Mouse (Mus musculus) heart, postnatal 36 days (tissue): ENCODE data around the gene Rhebl1. TPM values are rescaled to one million over a fixed set of nuclear protein-coding genes. Genes with fewer than 3 reads are reported as not detected.
"Not testable (repeated sequence)": the region's sequence is repeated elsewhere in the genome, so short reads cannot be mapped to it uniquely, and the experiment has no call there.

Experiments
- DNase-seq, 2 experiments: peaks; one replicate each; pipeline ENCODE4 v3.0.0; 2021 to 2022
- intact Hi-C: fragments of 180-260 bp; cut with DNase I; formaldehyde crosslinking; loops from one replicate; pipeline ENCODE4 v1.15.1; 2025
- total RNA-seq, 2 experiments: library from RNA; stranded (reverse); gene quantifications; 2 replicates each; pipeline ENCODE4 v1.2.3; 2021

Gene Rhebl1
- 1 to 10 TPM; 3.0 to 4.3 TPM for total RNA-seq

- DNase-seq: peak; percentile 47 to 51
Measured at GRCm38 (mm10) chr15:98893940-98894745, at the start of gene Rhebl1. Rhebl1 (minus strand) TSS chr15:98894540.

GRCm38 (mm10) chr15:98943133-98943532, 48.8 kb upstream of the Rhebl1 start:
- no peak for DNase-seq
- intact Hi-C loops: no loop called here

More at GRCm38 (mm10) chr15:98893940-98894745, at the start of gene Rhebl1:
- intact Hi-C loops: no loop called here

- no peak for DNase-seq
- intact Hi-C loops: no loop called here
Measured at GRCm38 (mm10) chr15:98942081-98942480, 47.7 kb upstream of the Rhebl1 start.

- no peak for DNase-seq
- intact Hi-C loops: no loop called here
Measured at GRCm38 (mm10) chr15:98941539-98941938, 47.2 kb upstream of the Rhebl1 start.

- intact Hi-C loops: no loop called here
Measured at GRCm38 (mm10) chr15:98940816-98941215, 46.5 kb upstream of the Rhebl1 start.

GRCm38 (mm10) chr15:98934217-98934839, 40.0 kb upstream of the Rhebl1 start, which contains the start of gene Tuba1b:
Tuba1b (minus strand) TSS chr15:98934565.
- DNase-seq: peak; percentile 91 to 92
- intact Hi-C loops: loop anchor here (1.0 to 2.0 kb wide), 3 partner anchors 18 to 59 kb away; partner anchors contain the start of genes Gm49450 and Tuba1a

More at GRCm38 (mm10) chr15:98940816-98941215, 46.5 kb upstream of the Rhebl1 start:
- no peak for DNase-seq

- peak; percentile 91 to 93 for DNase-seq
- intact Hi-C loops: loop anchor here (1.0 to 2.0 kb wide), 3 partner anchors 17 to 59 kb away; partner anchors contain the start of genes Gm49450 and Tuba1a
Measured at GRCm38 (mm10) chr15:98933833-98934216, 39.5 kb upstream of the Rhebl1 start.

- intact Hi-C loops: not testable (repeated sequence)
- peak; percentile 10 to 35 for DNase-seq
Measured at GRCm38 (mm10) chr15:98933004-98933671, 38.8 kb upstream of the Rhebl1 start.

GRCm38 (mm10) chr15:98930998-98931397, 36.7 kb upstream of the Rhebl1 start:
- intact Hi-C loops: no loop called here
- DNase-seq: no peak

- DNase-seq: no peak
- intact Hi-C loops: no loop called here
Measured at GRCm38 (mm10) chr15:98930017-98930734, 35.8 kb upstream of the Rhebl1 start.

- peak; percentile 72 for DNase-seq
- intact Hi-C loops: loop anchor here (1.0 kb wide), 2 partner anchors 36 to 51 kb away; no protein-coding TSS in a partner anchor
Measured at GRCm38 (mm10) chr15:98928598-98929240, 34.4 kb upstream of the Rhebl1 start.

- no peak for DNase-seq
- intact Hi-C loops: no loop called here
Measured at GRCm38 (mm10) chr15:98927566-98927965, 33.2 kb upstream of the Rhebl1 start.

GRCm38 (mm10) chr15:98924682-98925081, 30.3 kb upstream of the Rhebl1 start:
- DNase-seq: no peak
- intact Hi-C loops: no loop called here

- intact Hi-C loops: no loop called here
- DNase-seq: no peak
Measured at GRCm38 (mm10) chr15:98923031-98923537, 28.7 kb upstream of the Rhebl1 start.

GRCm38 (mm10) chr15:98922581-98922980, 28.2 kb upstream of the Rhebl1 start:
- intact Hi-C loops: no loop called here
- DNase-seq: no peak

- intact Hi-C loops: no loop called here
- no peak for DNase-seq
Measured at GRCm38 (mm10) chr15:98921510-98921909, 27.2 kb upstream of the Rhebl1 start.

- intact Hi-C loops: not testable (repeated sequence)
Measured at GRCm38 (mm10) chr15:98918499-98918895, 24.2 kb upstream of the Rhebl1 start.

GRCm38 (mm10) chr15:98917538-98918498, 23.5 kb upstream of the Rhebl1 start, which contains the start of gene Lmbr1l:
Lmbr1l (minus strand) TSS chr15:98918231.
- intact Hi-C loops: loop anchor here (2.0 kb wide), 1 partner anchor 17 kb away; the partner anchor contains the start of gene Tuba1b
- peak; percentile 99 for DNase-seq

More at GRCm38 (mm10) chr15:98918499-98918895, 24.2 kb upstream of the Rhebl1 start:
- DNase-seq: not testable (repeated sequence)
